Mouse (Mus musculus) heart, adult 18-20 months (tissue): ENCODE results near the gene Ecm1. TPM values are rescaled to one million over a fixed set of nuclear protein-coding genes. Genes with fewer than 3 reads are reported as not detected.

Experiments used
- DNase-seq, 2 experiments: peaks; one replicate each; pipeline ENCODE4 v3.0.0; 2021 to 2022; ENCODE audit warnings: mixed read lengths in 1 of 2
- long read RNA-seq, 2 experiments: library from polyadenylated mRNA; stranded (forward); transcript quantifications; one replicate each; pipeline ENCODE4 v2.0.0; 2021
- total RNA-seq, 2 experiments: library from RNA; stranded (reverse); gene quantifications; 2 replicates each; pipeline ENCODE4 v1.2.3; 2021

The Ecm1 gene
- total RNA-seq = 10 to 100 TPM; 46.4 to 52.7 TPM
- long read RNA-seq, experiment 1, transcript Ecm1-201 (11 exons, 1,894 nt) = minor isoform, 8 of 51 reads
- long read RNA-seq, experiment 1, transcript Ecm1-202 (11 exons, 1,900 nt) = major isoform, 21 of 51 reads
- long read RNA-seq, experiment 1, partial matches to known transcripts = 5 of 51 reads
- long read RNA-seq, experiment 1, other reads (novel, unspliced or antisense) = 16 of 51 reads
- long read RNA-seq, experiment 2, transcript Ecm1-202 (11 exons, 1,900 nt) = major isoform, 10 of 30 reads
- long read RNA-seq, experiment 2, transcript Ecm1-201 (11 exons, 1,894 nt) = minor isoform, 6 of 30 reads
- long read RNA-seq, experiment 2, partial matches to known transcripts = 8 of 30 reads
- long read RNA-seq, experiment 2, other reads (novel, unspliced or antisense) = 6 of 30 reads

- peak; percentile 81 to 90 for DNase-seq
These were observed at the start of gene Ecm1 for GRCm38 (mm10) chr3:95739353-95740104. Gene Ecm1 (minus strand): TSS chr3:95739569.

GRCm38 (mm10) chr3:95785501-95785900 is 46.1 kb upstream of the Ecm1 start:
- no peak for DNase-seq

GRCm38 (mm10) chr3:95771985-95772384 is 32.6 kb upstream of the Ecm1 start:
- peak; percentile 22 to 65 for DNase-seq

GRCm38 (mm10) chr3:95765534-95765933 is 26.2 kb upstream of the Ecm1 start:
- DNase-seq = no peak

GRCm38 (mm10) chr3:95763811-95764210 is 24.4 kb upstream of the Ecm1 start:
- DNase-seq = no peak

GRCm38 (mm10) chr3:95762961-95763360 is 23.6 kb upstream of the Ecm1 start:
- DNase-seq = no peak

GRCm38 (mm10) chr3:95761771-95762170 is 22.4 kb upstream of the Ecm1 start:
- DNase-seq = no peak

GRCm38 (mm10) chr3:95760656-95761055 is 21.3 kb upstream of the Ecm1 start:
- DNase-seq = no peak

- DNase-seq = no peak
These were observed 20.7 kb upstream of the Ecm1 start, which contains the start of gene Tars2 for GRCm38 (mm10) chr3:95760106-95760505. Gene Tars2 (minus strand): TSS chr3:95760206.

GRCm38 (mm10) chr3:95758467-95759218 is 19.3 kb upstream of the Ecm1 start:
- no peak for DNase-seq

GRCm38 (mm10) chr3:95756808-95757207 is 17.4 kb upstream of the Ecm1 start:
- no peak for DNase-seq

GRCm38 (mm10) chr3:95754345-95755206 is 15.2 kb upstream of the Ecm1 start:
- peak; percentile 96 to 97 for DNase-seq

- DNase-seq = no peak
These were observed 13.6 kb upstream of the Ecm1 start for GRCm38 (mm10) chr3:95752935-95753334.

GRCm38 (mm10) chr3:95740406-95740805 is 1.0 kb upstream of the Ecm1 start:
- peak; percentile 62 to 80 for DNase-seq

GRCm38 (mm10) chr3:95735071-95735670 is 4.2 kb downstream of the Ecm1 start:
- DNase-seq = no peak

- peak; percentile 57 to 66 for DNase-seq
These were observed 5.2 kb downstream of the Ecm1 start for GRCm38 (mm10) chr3:95734092-95734702.

- peak; percentile 69 to 84 for DNase-seq
These were observed 6.4 kb downstream of the Ecm1 start for GRCm38 (mm10) chr3:95732744-95733521.

- DNase-seq = peak in 1 of 2 experiments; percentile 19
These were observed 7.1 kb downstream of the Ecm1 start for GRCm38 (mm10) chr3:95732297-95732696.

GRCm38 (mm10) chr3:95731802-95732201 is 7.6 kb downstream of the Ecm1 start:
- no peak for DNase-seq

GRCm38 (mm10) chr3:95730431-95730830 is 8.9 kb downstream of the Ecm1 start:
- DNase-seq = no peak
